Mouse (Mus musculus): ENCODE data around the gene Mab21l3. TPM values are rescaled to one million over a fixed set of nuclear protein-coding genes. Genes with fewer than 3 reads are reported as not detected.

Gene Mab21l3
- not detected in 4 replicates for total RNA-seq (2023)

GRCm38 (mm10) chr3:101848816-101849215 is at the start of gene Mab21l3:
Gene Mab21l3, minus strand, starts transcription at chr3:101848959.

Other genes with a start within 250 kb of the Mab21l3 start
- 104 to 110 TPM (median 104 TPM) in 4 replicates for gene Atp1a1, start 244.3 kb downstream of the Mab21l3 start, total RNA-seq (2023)
- 1.7 to 2.2 TPM (median 2.0 TPM) in 4 replicates for gene Slc22a15, start 75.5 kb upstream of the Mab21l3 start, total RNA-seq (2023)
- gene Nhlh2, start 161.1 kb upstream of the Mab21l3 start, total RNA-seq (2023), result not detected in 4 replicates
- not detected in 4 replicates for gene Casq2, start 237.5 kb upstream of the Mab21l3 start, total RNA-seq (2023)